Mouse (Mus musculus) embryonic fibroblast, embryonic 13.5 days (primary cell): ENCODE results near the gene Hrg.

Experiments
- CTCF ChIP-seq: IDR thresholded peaks from 2 replicates; pipeline ENCODE4 v1.5.1; 2011; ENCODE audit warnings: mild to moderate bottlenecking, control low read depth, low read length, moderate library complexity, borderline replicate concordance; ENCODE audit not compliant: insufficient read depth
- POLR2A ChIP-seq: IDR thresholded peaks from 2 replicates; pipeline ENCODE4 v1.6.1; 2011; ENCODE audit warnings: low read depth, mild to moderate bottlenecking, control low read depth, low read length, moderate library complexity

DNA sequence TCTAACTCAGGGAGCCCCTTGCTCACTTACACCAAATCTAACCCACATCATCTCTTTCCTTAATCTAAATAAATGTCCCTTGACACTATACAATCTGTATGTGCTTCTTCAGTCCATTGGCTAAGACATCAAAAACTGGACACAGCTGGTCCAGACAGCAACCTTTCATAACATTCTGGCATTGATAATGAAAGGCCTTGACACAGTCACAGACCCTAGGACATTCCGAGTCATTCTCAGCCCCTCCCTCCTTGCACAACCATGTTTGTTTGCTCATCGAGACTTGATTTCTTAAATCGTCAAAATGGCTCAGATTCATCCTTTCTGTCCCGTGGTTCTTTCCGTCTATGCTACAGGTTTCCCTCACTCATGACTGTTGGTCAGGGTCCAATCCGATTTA, 41.6 kb upstream of the Hrg start:
- TF ChIP-seq POLR2A (no peak), CTCF (no peak)
